Mouse (Mus musculus) adipocyte (in vitro differentiated cells): ENCODE data around the gene Grm5.

Experiments
- DNase-seq: peaks from one replicate; pipeline ENCODE4 v3.0.0-alpha.2; 2016; ENCODE audit warnings: low spot score

Grm5 gene

DNA sequence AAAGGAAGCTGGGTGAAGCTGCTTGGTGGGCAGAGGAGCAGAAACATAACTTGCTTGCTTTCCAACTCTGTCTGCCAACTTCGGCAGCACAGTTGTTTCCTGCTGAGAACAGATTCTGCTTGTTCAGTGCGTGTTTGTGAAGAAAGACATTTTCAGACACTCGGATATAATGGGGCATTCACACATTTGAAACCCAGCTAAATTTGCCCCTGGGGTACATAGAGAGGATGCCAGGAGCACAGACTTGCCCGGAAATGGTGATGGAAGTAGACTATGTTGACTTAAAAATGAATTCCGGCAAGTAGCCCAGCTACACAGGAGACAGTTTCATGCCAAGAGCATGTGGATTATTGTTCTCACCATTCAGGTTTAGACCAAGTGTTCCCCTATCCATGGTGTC is 342.0 kb downstream of the Grm5 start:
- no peak for DNase-seq

DNA sequence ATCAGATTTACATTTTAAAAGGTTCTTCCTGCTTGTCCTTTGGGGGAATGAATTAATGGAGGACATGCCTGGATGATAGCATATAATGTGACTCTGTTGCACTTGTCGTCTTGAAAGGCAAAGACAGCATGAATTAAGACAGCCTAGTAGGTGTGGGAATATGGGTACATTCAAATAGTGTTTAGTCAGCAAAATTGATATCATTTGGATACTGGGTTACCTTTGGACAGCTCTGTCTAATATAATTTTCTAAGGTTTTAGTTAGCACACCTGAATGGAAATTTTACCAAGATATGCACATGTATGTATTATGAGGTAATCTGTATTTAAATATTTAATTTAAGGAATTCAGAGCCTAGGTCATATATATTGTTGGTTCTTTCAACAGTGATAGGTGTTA is 353.4 kb downstream of the Grm5 start:
- no peak for DNase-seq

DNA sequence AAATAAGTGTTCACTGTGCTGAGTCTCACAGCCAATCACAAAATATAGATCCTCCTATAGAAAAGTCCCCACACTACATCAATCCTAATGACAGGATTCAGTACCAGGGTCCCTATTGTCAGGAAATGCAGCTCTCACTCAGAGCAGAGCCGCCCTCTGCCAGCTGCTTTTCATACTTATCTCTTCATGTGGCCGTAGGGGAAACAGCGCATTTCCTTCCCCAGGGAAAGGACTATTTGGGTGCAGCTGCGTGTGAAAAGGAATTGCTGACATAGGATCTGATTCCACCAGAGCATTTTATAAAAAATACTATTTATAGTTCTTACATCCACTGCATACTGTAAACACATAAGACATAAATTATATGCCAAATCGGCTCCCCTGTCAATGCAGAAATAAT is 354.3 kb downstream of the Grm5 start:
- DNase-seq, result no peak

DNA sequence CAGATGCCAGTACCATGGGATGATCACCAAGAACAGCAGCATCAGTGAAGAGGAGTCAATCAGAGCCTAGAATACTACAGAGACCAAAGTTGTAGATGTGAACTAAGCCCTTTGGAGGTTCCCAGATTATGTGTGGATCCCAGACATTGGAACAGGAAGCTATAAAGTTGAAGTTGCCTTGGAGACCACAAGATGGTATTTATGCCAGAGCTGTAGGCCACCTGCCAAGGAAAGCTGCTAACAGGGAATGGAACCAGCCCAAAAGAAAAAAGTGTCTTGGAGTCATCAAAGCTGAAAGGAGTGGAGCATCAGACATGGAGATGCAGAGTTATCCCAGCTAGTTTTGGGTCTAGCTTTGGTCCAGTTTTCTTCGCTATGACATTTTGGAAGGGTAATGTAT is 366.2 kb downstream of the Grm5 start:
- DNase-seq, result no peak

DNA sequence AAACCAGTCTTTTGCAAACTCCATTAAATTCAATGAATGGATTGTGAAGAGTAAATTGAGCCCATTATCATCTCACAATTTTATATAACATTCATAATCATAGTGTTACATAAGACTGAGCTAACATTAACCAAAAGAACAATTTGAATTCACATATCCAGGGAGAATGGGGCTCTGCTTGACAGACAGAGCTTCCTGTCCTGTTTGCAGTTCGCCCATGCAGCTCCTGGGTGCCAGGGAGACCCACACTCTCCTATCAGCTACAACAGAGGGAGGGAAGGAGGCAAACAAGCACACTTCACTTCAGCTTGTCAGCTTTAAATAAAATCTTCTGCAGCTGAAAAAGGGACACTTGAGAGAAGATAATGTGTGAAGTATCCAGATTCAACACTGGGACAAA is 389.2 kb downstream of the Grm5 start:
- no peak for DNase-seq

DNA sequence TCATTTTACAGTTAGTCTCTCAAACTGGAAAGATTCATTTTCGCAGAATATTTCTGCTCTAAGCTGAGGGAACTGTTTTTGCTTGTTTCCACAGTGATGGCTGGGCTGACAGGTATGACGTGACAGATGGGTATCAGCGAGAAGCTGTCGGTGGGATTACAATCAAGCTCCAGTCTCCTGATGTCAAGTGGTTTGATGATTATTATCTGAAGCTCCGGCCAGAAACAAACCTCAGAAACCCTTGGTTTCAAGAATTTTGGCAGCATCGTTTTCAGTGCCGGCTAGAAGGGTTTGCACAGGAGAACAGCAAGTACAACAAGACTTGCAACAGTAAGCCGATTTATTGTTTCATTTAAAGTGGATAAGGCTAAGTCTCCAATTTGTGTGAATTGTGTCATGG is 391.1 kb downstream of the Grm5 start:
- DNase-seq, result no peak

DNA sequence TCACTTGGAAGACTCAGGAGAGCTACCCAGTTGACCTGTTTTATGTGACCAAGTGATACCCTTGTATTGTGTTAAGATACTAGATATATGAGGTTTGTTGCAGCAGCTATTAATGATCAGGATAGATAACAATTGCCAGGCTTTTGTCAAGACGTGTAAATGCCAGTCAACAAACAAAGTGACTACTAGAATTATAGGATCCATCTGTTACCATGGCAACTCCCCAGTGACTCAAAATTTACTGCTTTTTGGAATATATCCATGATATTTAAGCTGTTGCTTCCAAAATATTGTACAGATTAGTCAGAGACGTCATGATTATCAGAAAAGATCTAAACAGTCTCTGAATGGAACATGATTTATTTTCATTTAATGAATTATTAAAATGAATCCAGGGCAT is 399.5 kb downstream of the Grm5 start:
- DNase-seq, result no peak

DNA sequence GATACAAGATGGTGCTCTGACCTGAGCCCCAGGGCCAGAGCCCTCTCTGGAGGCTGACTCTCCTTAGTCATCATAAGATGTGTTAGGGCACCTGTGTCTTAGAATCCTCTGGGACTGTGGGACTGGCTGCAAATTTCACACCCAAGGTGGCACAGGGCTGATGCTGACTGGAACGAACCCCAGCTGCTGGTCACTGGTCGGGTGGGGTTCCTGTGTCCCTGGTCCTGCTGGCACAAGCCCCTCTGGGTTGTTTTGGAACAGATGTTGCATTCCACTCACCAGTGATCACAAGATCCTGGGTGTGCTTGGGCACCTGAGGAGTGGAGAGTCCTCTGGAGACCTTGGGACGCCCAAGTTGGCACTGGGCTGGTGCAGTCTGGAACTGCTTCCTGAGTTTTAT is 430.5 kb downstream of the Grm5 start:
- DNase-seq, result no peak

DNA sequence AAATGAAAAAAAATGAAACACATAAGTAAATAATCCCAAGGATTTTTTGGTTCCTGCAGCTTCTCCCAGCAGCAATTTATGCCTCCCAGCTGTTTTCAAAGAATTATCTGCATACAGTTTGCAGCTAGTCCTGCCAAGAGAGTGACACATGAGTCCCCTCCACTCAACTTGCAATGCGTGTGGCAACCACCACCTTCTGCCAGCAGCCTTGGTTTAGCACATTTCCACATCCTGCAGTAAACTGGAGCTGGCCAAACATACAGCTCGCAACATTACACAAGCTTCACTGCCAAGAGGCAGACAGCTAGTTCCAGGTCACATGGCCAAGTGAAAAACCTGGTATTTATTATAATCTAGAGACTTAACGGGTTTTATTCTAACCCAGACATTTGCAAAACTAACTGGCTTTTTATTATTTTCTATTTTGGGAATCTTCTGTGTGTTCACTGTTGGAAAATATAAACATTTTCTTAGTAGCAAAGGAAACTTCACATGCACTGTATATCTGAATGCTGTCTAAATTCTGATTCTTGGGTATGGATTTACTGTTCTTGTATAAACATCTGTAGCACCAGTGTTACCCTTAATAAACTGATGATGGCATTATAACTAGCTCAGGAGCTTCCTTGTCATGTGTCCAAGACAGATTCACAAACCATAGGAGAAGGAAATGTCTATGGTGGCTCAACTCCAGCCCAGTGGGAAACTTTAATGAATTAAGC is 443.6 kb downstream of the Grm5 start:
- peak; percentile 10 for DNase-seq

DNA sequence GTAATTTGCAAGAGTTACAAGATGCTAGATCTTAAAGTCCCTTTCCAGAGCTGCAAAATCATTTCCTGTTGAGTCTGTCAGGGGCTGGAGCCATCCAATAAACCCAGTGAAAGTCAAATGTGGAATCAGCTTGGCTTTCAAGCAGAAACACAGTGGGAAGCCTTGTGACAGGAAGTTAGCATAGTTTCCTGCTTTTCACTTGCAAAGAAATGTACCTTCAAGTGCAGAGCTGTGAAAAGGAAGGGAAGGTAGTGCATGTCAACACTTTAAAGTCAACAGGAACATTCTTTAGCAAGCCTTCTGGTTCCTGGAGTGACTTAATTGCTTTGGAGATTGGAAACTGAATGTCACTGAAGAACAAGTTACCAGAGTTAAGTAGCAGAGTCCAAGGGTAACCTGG is 463.4 kb downstream of the Grm5 start:
- no peak for DNase-seq

DNA sequence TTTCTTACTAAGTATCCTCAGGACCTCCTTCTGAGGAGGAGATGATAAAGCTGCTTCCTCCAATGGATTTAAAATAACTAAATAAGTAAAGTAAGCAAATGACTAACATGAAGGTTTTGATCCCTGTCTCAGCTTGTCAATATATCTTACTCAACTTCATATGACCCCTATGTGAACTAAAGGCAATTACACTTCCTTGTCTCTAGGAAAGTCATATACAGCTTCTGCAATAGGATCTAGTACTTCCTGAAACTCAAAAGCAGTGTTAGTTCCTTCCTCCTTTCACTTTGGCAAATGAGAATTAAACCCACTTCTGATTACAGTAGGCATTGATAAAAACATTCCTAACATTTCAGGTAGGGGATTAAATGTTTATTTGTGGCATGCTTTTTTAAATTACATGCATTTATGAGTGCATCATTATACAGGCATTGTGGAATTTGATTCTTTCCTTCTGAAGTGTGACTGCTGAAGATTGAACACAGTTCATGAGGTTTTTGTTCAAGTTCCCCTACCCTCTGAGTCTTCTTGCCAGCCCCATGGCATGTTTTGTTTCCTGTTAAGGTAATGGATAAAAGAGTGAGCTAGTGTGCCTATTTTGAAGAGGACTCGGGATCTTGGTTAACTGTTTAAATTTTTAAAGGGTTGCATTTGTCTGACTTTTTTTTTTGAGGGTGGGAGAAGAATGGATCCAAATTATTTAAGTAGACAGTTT is 470.4 kb downstream of the Grm5 start:
- DNase-seq, result no peak

DNA sequence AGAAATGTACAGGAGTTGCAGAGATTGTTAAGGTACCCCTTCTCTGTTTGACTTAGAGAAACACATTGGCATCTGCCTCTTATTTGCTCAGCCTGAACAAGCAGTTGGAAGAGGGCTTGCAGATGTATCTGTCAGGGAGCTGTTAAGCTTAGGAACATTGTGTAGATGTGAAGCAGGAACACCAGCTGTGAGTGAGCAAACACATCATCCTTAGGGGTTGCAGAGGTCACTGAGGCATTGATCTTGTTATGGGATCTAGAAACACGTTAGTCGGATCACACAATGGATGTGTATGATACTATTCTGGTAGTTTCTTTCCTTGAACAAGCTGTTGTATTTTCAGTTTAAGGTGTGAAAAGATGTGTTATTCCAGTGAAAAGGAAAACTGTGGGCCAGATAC is 472.5 kb downstream of the Grm5 start:
- DNase-seq, result no peak

DNA sequence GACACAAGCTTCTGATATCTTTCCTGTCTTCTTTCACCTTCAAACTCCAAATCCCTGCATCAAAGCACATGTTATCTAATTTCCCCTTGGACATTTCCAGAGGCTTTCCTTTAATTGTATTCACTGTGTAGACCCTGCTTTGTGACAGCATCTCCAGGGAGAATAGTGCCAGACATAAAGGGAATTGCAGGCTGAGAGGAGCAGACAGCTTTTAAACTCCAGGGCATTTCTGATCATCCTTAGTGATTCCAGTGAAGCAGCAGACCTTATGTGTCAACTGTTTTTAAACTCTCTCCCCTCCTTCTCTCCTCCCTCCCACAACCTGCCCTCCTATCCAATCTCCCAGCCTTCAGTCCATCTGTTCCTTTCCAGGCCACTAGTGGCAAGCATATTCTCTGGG is 507.1 kb downstream of the Grm5 start:
- no peak for DNase-seq

DNA sequence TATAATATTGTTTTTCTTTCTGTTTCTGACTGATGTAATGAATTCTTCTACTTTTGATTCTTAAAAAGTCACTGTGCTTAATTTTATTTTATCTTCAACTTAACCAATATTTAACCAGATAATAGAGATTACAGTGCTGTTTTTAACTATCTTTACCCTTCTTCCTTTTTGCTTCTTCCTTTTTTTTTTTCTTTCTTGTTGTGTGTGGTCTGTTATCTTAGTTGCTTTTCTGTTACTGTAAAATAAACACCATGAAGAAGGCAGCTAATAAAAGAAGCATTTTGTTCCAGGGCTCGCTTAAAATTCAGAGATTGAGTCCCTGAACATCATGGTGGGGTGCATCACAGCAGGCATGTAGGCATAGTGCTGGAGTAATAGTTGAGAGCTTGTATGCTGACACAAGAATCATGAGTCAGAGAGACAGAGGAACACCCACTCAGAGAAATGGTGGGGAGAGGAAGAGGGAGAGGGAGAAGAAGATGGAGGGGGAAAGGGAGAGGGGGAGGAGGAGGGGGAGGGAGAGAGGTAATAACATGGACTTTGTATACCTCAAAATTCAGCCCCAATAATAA is 512.7 kb downstream of the Grm5 start:
- DNase-seq, result no peak

DNA sequence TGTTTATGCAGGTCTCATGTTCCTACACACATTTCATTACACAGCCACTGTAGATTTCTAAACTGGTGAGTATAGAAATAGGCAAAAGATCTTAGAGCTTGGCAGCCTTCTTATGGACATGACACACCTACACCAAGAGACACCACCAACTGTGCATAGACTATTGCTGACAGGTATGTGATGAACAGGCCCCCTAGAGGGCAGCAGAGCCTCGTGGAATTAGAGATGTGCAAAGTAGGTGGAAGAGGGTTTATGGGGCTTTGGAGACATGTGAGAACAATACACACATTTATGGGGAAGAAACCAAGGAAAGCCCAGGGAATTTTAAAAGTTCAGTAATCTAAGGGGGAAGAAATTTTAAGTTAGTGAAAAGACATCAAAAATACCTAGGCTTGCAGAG is 513.7 kb downstream of the Grm5 start:
- DNase-seq, result peak; percentile 9

DNA sequence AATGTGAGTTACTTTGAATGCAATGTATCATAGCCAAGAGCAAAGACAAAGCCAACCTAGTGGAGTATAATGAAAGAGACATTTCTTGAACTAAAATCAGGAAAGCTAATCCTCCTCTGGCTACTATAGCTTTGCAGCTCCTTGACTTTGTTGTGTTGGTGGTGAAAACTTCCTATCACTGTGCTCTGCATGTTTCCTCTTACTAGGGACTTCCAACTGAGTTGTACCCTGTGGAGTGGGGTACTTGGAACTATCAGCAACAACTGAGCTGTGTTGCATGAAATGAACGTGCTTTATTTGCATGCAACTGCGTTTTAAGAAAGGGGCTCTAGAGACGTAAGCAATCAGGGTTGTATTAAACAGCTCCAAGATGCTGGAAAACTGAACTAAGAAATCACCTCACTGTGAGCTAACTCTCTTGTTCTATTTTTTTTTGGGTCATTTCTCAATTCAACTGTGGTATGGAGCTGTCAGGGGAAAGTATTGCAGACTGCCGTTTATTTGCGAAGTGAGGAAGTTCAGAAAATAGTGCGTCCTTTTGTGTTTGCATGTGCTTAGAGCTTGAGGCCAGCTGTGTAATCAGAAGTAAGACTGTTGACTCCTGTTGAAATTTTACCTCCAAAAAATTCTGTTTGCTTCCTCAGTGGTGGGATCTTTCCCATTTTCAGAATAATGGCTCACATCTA is 532.9 kb downstream of the Grm5 start:
- no peak for DNase-seq

DNA sequence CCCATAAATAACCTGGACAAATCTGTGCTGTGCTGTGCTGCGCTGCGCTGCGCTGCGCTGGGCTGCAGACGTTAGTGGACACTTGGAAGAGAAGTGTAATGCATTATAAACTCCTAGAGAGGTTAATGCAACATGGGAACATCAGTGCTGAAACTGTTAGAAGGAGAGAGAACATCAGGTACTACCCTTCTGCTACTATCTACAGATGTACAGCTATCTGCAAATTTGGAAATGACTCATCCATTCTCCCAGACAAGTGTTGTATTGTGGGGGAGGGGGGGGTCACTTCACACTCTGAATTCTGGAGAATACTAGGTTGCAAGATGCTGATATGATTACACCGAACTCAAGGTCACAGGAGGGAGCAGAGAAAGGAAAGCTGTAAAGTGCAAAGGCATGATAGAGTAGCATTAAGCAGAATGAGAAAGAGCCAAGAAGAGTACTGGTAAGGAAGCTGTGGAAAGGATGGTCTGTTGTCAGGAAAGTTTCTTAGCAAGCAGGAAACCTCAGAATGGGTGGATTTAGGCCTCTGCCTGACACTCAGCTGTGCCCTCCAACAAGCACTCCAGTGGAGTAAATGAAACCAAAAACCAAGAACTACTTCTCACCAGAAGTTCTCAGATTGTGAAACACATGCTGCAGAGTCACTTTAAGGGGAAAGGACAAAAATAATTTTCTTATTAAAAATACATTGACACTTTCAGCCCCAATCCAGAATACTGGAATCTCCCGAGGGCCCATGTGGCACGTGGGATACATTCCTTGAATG is 544.3 kb downstream of the Grm5 start:
- no peak for DNase-seq

DNA sequence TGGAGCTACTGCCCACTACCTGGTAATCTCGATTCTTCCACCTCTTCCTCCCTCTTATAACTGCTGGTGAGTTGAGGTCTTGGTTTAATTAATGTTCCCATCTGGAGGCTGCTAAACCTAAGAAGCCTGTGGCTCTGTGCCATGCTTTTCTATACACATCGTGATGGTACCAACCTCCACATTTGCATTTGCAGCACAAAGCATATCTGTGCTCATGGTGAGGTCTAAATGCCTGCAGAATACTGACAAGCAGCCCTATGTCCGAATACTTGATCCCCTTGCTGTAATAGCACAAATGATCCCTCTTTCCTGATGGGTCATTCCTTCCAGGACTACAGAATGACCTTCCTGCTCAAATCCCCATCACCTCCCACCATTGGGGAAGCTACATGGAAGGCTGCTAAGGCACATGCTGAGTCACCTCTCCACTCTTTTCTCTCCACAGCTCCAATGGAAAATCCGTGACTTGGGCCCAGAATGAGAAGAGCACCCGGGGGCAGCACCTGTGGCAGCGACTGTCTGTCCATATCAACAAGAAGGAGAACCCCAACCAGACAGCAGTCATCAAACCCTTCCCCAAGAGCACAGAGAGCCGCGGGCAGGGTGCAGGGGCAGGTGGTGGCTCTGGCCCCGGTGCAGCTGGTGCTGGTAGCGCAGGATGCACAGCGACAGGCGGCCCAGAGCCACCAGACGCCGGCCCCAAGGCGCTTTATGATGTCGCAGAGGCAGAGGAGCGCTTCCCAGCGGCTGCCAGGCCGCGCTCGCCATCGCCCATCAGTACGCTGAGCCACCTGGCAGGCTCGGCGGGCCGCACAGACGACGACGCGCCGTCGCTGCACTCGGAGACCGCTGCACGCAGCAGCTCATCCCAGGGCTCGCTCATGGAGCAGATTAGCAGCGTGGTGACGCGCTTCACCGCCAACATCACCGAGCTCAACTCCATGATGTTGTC is 545.8 kb downstream of the Grm5 start:
- no peak for DNase-seq

DNA sequence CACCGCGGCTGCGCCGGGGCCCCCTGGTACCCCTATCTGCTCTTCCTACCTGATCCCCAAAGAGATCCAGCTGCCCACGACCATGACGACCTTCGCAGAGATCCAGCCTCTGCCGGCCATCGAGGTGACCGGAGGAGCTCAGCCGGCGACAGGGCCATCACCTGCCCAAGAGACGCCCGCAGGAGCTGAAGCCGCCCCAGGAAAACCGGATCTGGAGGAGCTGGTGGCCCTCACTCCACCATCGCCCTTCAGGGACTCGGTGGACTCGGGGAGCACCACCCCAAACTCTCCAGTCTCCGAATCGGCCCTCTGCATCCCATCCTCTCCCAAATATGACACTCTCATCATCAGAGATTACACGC is 546.5 kb downstream of the Grm5 start:
- DNase-seq, result no peak

DNA sequence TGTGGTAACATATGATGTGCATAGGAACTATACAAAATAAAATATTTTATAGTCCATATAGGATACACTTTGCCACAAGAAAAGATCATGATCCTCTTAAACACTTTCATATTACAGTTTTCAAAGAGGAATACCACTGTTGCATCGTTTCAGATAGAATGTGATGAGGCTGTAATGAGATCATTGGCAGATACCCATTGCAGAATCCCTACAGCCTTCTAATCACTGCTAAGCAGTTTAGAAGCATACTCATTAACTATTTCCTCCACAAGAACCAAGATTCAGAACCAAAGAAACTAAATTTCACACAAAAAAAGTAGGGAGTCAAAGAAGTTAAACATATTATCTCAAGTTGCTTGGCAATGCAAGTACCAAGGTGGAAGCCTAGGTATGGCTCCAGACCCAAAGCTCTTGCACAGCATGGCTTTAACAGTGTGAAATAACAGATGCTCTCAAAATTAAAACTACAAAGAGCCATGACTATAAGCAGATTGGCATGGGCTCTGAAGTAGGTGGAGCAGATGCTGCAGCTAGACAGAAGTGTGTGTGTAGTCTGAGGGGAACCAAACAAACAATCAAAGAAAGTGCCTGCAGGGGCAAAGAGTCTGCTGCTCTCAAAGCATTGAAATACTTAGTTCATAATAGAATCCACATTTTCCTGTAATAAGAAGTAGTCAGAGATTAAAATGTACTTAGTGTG is 575.7 kb downstream of the Grm5 start:
- no peak for DNase-seq

DNA sequence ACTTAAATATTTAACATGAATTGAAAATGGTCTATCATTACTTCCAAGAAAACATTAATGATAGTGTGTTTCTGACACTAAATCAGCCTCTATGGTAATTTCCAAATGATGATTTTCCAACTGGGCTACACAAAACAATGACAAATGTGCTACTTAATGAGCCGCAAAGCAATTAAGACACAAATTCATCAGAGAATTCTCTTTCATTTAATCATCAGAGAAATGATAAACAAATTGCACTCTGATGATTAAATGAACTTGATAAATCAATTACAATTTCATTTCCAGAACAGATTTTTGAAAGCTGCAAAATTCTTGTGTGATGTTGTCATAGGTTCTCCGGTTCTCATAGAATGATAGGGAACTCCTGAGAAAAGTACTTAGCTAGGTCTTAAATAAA is 577.6 kb downstream of the Grm5 start:
- DNase-seq, result no peak
